In the genomic region with DNA sequence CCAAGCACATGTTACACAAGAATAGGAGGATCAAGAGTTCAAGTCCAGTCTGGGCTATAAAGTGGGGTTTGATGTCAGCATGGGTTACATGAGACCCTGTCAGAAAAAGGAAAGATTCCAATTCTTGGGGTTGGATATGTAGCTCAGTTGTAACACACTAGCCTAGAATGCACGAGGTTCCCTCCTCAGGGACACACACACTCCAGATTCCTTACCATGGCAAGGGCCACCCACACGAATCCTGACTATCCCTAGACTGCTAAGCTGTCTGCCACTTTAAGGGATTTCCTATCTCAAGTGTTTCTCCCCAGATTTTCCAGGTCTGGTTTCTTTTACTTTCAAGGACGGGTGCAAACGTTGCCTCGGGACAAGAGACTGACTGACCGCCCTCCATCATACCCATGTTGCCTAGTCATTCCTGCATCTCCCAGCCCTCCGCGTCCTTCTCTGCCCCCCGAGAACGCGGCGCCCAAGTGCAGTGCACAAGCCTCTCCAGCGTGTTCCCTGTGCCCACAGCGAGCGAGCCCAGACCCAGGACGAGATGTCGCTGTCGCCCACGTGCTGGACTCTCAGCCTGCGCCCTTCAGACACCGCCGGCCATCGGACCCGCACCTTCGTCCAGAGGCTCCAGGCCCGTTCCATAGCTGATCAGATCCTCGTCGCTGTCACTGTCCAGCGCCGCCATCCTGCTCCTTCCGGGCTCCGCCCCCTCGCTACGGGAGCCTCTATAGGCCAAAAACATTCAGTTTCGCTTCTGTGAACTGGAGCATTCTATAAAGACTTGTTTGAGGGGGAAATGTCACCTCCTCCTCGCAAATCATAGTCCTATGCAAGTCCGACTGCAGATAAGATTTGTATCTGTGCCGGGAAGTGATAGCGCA, we compare ENCODE assay signal across 8 mouse cellular contexts. TPM values are rescaled to one million over a fixed set of nuclear protein-coding genes. Genes with fewer than 3 reads are reported as not detected.
DNase-seq lines count a peak whose midpoint lies in the region; ATAC-seq and TF ChIP-seq lines count a peak whose summit lies in the region.

A gene (minus strand): TSS at position 712 of the 881 bp plus-strand sequence.

- dilution Hi-C loops in CH12.LX (cut with MboI; ENCODE audit: extremely low pct_ligation_motif_present, extremely low pct_unique_long_range_greater_than_20kb, low sequenced_read_pairs) = no loop called here

- in situ Hi-C loops in CH12.LX (cut with MboI; ENCODE audit: low pct_ligation_motif_present, low pct_unique_long_range_greater_than_20kb, low sequenced_read_pairs) = no loop called here

- peak within 1 kb of the TSS; percentile 61 for H3K9ac ChIP-seq in CH12.LX (ENCODE audit: insufficient read depth, low read depth)
- peak within 1 kb of the TSS; percentile 77 for H3K9ac ChIP-seq in forebrain, embryonic 11.5 days (ENCODE audit: low read length)
- peak within 1 kb of the TSS; percentile 92 for H3K9ac ChIP-seq in heart, embryonic 16.5 days (ENCODE audit: low read length)
- H3K9ac ChIP-seq in liver, embryonic 14.5 days (replicated peaks) = peak within 1 kb of the TSS; percentile 83
- peak within 1 kb of the TSS; percentile 71 for H3K9ac ChIP-seq in stomach, embryonic 15.5 days

- H3K79me2 ChIP-seq in CH12.LX (replicated peaks; ENCODE audit: control insufficient read depth, extremely low read depth, insufficient read depth, poor library complexity, severe bottlenecking) = no peaks in the 10 kb centered on the region

- H3K4me1 ChIP-seq in CH12.LX (ENCODE audit: control insufficient read depth in 1 of 2, insufficient read depth in 2 of 2) = peaks cover 5 to 12% of the 10 kb centered on the region in 2 experiments; a peak in 3 of 4 replicates
- peaks cover 5% of the 10 kb centered on the region; the same call in 1 of the 2 replicates for H3K4me1 ChIP-seq in forebrain, embryonic 11.5 days (replicated peaks; ENCODE audit: control insufficient read depth, insufficient read depth, low read length)
- H3K4me1 ChIP-seq in heart, embryonic 16.5 days (ENCODE audit: control insufficient read depth, insufficient read depth, low read length) = peaks cover 6% of the 10 kb centered on the region
- peaks cover 0 to 15% of the 10 kb centered on the region in 2 experiments; a peak in 2 of 4 replicates for H3K4me1 ChIP-seq in liver, embryonic 14.5 days (replicated peaks; ENCODE audit: control insufficient read depth in 2 of 2, insufficient read depth in 2 of 2, low read length in 1 of 2)
- H3K4me1 ChIP-seq in stomach, embryonic 15.5 days = peaks cover 14% of the 10 kb centered on the region

- H3K27ac ChIP-seq in CH12.LX (ENCODE audit: insufficient read depth, low read depth) = no peak within 1 kb of the TSS
- H3K27ac ChIP-seq in forebrain, embryonic 11.5 days (ENCODE audit: low read depth, low read length) = no peak within 1 kb of the TSS
- H3K27ac ChIP-seq in heart, embryonic 16.5 days (ENCODE audit: low read length) = peak within 1 kb of the TSS; percentile 75
- no peak within 1 kb of the TSS for H3K27ac ChIP-seq in liver, embryonic 14.5 days
- H3K27ac ChIP-seq in stomach, embryonic 15.5 days = 0 out of 2 replicates have a peak within 1 kb of the TSS, but pooled peaks have one; percentile 13

- peaks cover 3% of the 10 kb centered on the region for H3K9me3 ChIP-seq in CH12.LX (replicated peaks; ENCODE audit: low read length)
- H3K9me3 ChIP-seq in forebrain, embryonic 11.5 days (ENCODE audit: control insufficient read depth, low read length) = no peaks in the 10 kb centered on the region
- H3K9me3 ChIP-seq in heart, embryonic 16.5 days (replicated peaks; ENCODE audit: control insufficient read depth, low read length) = no peaks in the 10 kb centered on the region
- no peaks in the 10 kb centered on the region for H3K9me3 ChIP-seq in liver, embryonic 14.5 days (ENCODE audit: control insufficient read depth, low read length)
- H3K9me3 ChIP-seq in stomach, embryonic 15.5 days = no peaks in the 10 kb centered on the region

- peak; percentile 78 for TF ChIP-seq POLR2A in CH12.LX (IDR thresholded peaks at IDR 0.05; ENCODE audit: low read depth, low read length)

- TF ChIP-seq RAD21 in CH12.LX (IDR thresholded peaks at IDR 0.05; ENCODE audit: low read depth, low read length) = no peak

- WGBS in forebrain, embryonic 11.5 days = 2% methylated on average over 39 of the region's 39 CpGs
- 2% methylated on average over 39 of the region's 39 CpGs for WGBS in heart, embryonic 16.5 days
- WGBS in liver, embryonic 14.5 days (ENCODE audit: insufficient replicate concordance) = 1% methylated on average over 39 of the region's 39 CpGs
- under 1% methylated on average over 39 of the region's 39 CpGs for WGBS in stomach, embryonic 15.5 days

- H3K4me2 ChIP-seq in CH12.LX (ENCODE audit: insufficient read depth, low read depth, poor library complexity, severe bottlenecking) = peak within 1 kb of the TSS; percentile 41
- H3K4me2 ChIP-seq in forebrain, embryonic 11.5 days (ENCODE audit: low read depth, low read length, severe bottlenecking) = peak within 1 kb of the TSS; percentile 79
- peak within 1 kb of the TSS; percentile 81 for H3K4me2 ChIP-seq in heart, embryonic 16.5 days (ENCODE audit: low read depth, low read length)
- peak within 1 kb of the TSS; percentile 64 for H3K4me2 ChIP-seq in liver, embryonic 14.5 days (ENCODE audit: low read depth)
- peak within 1 kb of the TSS; percentile 62 for H3K4me2 ChIP-seq in stomach, embryonic 15.5 days

- H3K4me3 ChIP-seq in CH12.LX (replicated peaks in 1 of 3; ENCODE audit: low read depth in 2 of 3, low read length in 2 of 3, poor library complexity in 1 of 3) = peak within 1 kb of the TSS; percentile 85 to 98 (median 88)
- peak within 1 kb of the TSS; percentile 87 for H3K4me3 ChIP-seq in forebrain, embryonic 11.5 days (ENCODE audit: low read depth, low read length)
- peak within 1 kb of the TSS; percentile 92 for H3K4me3 ChIP-seq in heart, embryonic 16.5 days (ENCODE audit: low read length)
- peak within 1 kb of the TSS; percentile 85 to 95 for H3K4me3 ChIP-seq in liver, embryonic 14.5 days (ENCODE audit: insufficient read depth in 1 of 2, low read depth in 2 of 2, low read length in 2 of 2)
- peak within 1 kb of the TSS; percentile 97 for H3K4me3 ChIP-seq in stomach, embryonic 15.5 days (replicated peaks)

- TF ChIP-seq EP300 in CH12.LX (IDR thresholded peaks at IDR 0.05; ENCODE audit: low read length) = no peak
- no peak for TF ChIP-seq EP300 in liver, embryonic 14.5 days (IDR thresholded peaks at IDR 0.05; ENCODE audit: low read depth)

- no peak for TF ChIP-seq CTCF in CH12.LX (conservative IDR thresholded peaks at IDR 0.05 in 1 of 2, IDR thresholded peaks at IDR 0.05 in 1 of 2; ENCODE audit: low read depth in 2 of 2, low read length in 2 of 2)
- 0 out of 2 replicates have a peak, but pooled peaks have one; percentile 2 for TF ChIP-seq CTCF in liver, embryonic 14.5 days (IDR thresholded peaks at IDR 0.05; ENCODE audit: low read depth)

- peak; percentile 83 for ATAC-seq in forebrain, embryonic 11.5 days (replicated peaks; ENCODE audit: low FRiP score)
- ATAC-seq in heart, embryonic 16.5 days (replicated peaks; ENCODE audit: extremely low read depth, insufficient read depth, low FRiP score) = peak; percentile 73
- ATAC-seq in liver, embryonic 14.5 days (ENCODE audit: insufficient read depth) = peak; percentile 87
- ATAC-seq in stomach, embryonic 15.5 days (ENCODE audit: insufficient read depth, low FRiP score, low read depth) = peak; percentile 74; the same call in 1 of the 2 replicates

- peaks cover 1% of the 10 kb centered on the region for H3K27me3 ChIP-seq in CH12.LX (replicated peaks)
- H3K27me3 ChIP-seq in forebrain, embryonic 11.5 days (ENCODE audit: control insufficient read depth, insufficient read depth, low read length) = no peaks in the 10 kb centered on the region
- no peaks in the 10 kb centered on the region for H3K27me3 ChIP-seq in heart, embryonic 16.5 days (ENCODE audit: control insufficient read depth, insufficient read depth, low read length)
- no peaks in the 10 kb centered on the region for H3K27me3 ChIP-seq in liver, embryonic 14.5 days (ENCODE audit: control insufficient read depth, insufficient read depth, low read length)
- H3K27me3 ChIP-seq in stomach, embryonic 15.5 days (replicated peaks) = no peaks in the 10 kb centered on the region

- peaks cover 0 to 4% of the 10 kb centered on the region in 2 experiments for H3K36me3 ChIP-seq in CH12.LX (replicated peaks in 1 of 2; ENCODE audit: control insufficient read depth in 1 of 2, insufficient read depth in 1 of 2, low read length in 1 of 2)
- H3K36me3 ChIP-seq in forebrain, embryonic 11.5 days (ENCODE audit: control insufficient read depth, insufficient read depth, low read length) = no peaks in the 10 kb centered on the region
- no peaks in the 10 kb centered on the region for H3K36me3 ChIP-seq in heart, embryonic 16.5 days (ENCODE audit: control insufficient read depth, insufficient read depth)
- H3K36me3 ChIP-seq in liver, embryonic 14.5 days (replicated peaks; ENCODE audit: control insufficient read depth, insufficient read depth, low read depth) = no peaks in the 10 kb centered on the region
- H3K36me3 ChIP-seq in stomach, embryonic 15.5 days = no peaks in the 10 kb centered on the region

- DNase-seq in CH12.LX (ENCODE audit: extremely low read depth) = peak; percentile 79
- peak; percentile 85 for DNase-seq in c-Kit-positive CD71-positive TER-119-negative erythroid progenitor cells, embryonic 14.5 days (ENCODE audit: low read depth)
- peak; percentile 90 for DNase-seq in forebrain, embryonic 11.5 days (ENCODE audit: low spot score)
- DNase-seq in kidney, postnatal 25 days = peak; percentile 95 to 98
- peak; percentile 79 to 82 (median 79) for DNase-seq in liver, embryonic 14.5 days (ENCODE audit: low read depth in 3 of 3, low spot score in 3 of 3)
- peak; percentile 92 for DNase-seq in neural tube, embryonic 10.5 days (ENCODE audit: extremely low spot score, low spot score)

TF ChIP-seq in CH12.LX, 34 proteins besides CTCF, POLR2A, EP300 and RAD21 (continues in another document):
- peak; percentile 96 for TF ChIP-seq SIN3A (IDR thresholded peaks at IDR 0.05; ENCODE audit: low read length)
- TF ChIP-seq TCF12 (IDR thresholded peaks at IDR 0.05; ENCODE audit: low read depth, low read length) = 0 out of 2 replicates have a peak, but pooled peaks have one; percentile 50
- no peak for TF ChIP-seq MEF2A (IDR thresholded peaks at IDR 0.05; ENCODE audit: borderline replicate concordance, low read depth, low read length)
- 0 out of 2 replicates have a peak, but pooled peaks have one; percentile 30 for TF ChIP-seq TBP (conservative IDR thresholded peaks at IDR 0.05; ENCODE audit: low read depth, low read length)
- TF ChIP-seq MXI1 (IDR thresholded peaks at IDR 0.05; ENCODE audit: low read depth, low read length) = peak; percentile 76; the same call in 1 of the 2 replicates

RNA-seq across cellular contexts. Expression of the gene that starts here (rescaled TPM):
- total RNA-seq in CH12.LX (2012; rRNA removed) = 6.9 and 7.9 TPM in 2 replicates
- 4.2 and 4.3 TPM in 2 replicates for total RNA-seq in CH12.LX (2014; rRNA removed)
- 13.8 and 14.2 TPM in 2 replicates for polyA plus RNA-seq in CH12.LX (2012; ENCODE audit: insufficient read length, low read depth)
- polyA plus RNA-seq in forebrain, embryonic 11.5 days (2014; fragmentation: Nextera tagmentation; extraction: Ambion mirVana) = 19.5 and 19.7 TPM in 2 replicates
- polyA plus RNA-seq in heart, embryonic 16.5 days (2015; fragmentation: Nextera tagmentation; extraction: Ambion mirVana) = 10.1 and 12.2 TPM in 2 replicates
- 2.3 and 3.7 TPM in 2 replicates for polyA plus RNA-seq in liver, embryonic 14.5 days (2012; rRNA removed)
- 5.4 and 6.6 TPM in 2 replicates for polyA plus RNA-seq in liver, embryonic 14.5 days (2014; fragmentation: Nextera tagmentation; extraction: Ambion mirVana)
- 13.2 and 13.7 TPM in 2 replicates for polyA plus RNA-seq in stomach, embryonic 15.5 days (2015; fragmentation: Nextera tagmentation; extraction: Ambion mirVana)

Comparison
In these comparisons a context has a peak if more than half of its experiments do, and no peak if none do; other contexts are left out.
1. H3K27ac ChIP-seq: peak in heart, embryonic 16.5 days (single experiment) and stomach, embryonic 15.5 days (single experiment); none in CH12.LX (single experiment), forebrain, embryonic 11.5 days (single experiment) and liver, embryonic 14.5 days (single experiment).
2. Peak in every context shown above with its lines, with median percentiles within 50 percentile points of each other: DNase-seq, H3K4me2 ChIP-seq, H3K4me3 ChIP-seq, H3K9ac ChIP-seq and ATAC-seq.